Mouse (Mus musculus) CH12.LX (cell line): ENCODE data around the gene Enox2.

Source experiments
- BHLHE40 ChIP-seq: IDR thresholded peaks from 2 replicates; pipeline ENCODE4 v1.6.1; 2011; ENCODE audit warnings: mild to moderate bottlenecking, low read depth, low read length, improper control_type of control experiment
- CHD1 ChIP-seq: IDR thresholded peaks from 2 replicates; pipeline ENCODE4 v1.6.1; 2012; ENCODE audit warnings: low read depth, low read length, improper control_type of control experiment, inconsistent platforms
- CTCF ChIP-seq, 2 experiments: IDR thresholded peaks in 1 of 2; conservative IDR thresholded peaks in 1 of 2; 2 replicates each; pipeline ENCODE4 v1.5.1; 2011 to 2012; ENCODE audit warnings: low read depth in 2 of 2, low read length in 2 of 2, improper control_type of control experiment in 1 of 2, inconsistent platforms in 1 of 2, mild to moderate bottlenecking in 1 of 2, moderate library complexity in 1 of 2
- NELFE ChIP-seq: IDR thresholded peaks from 2 replicates; pipeline ENCODE4 v1.6.1; 2011; ENCODE audit warnings: low read depth, low read length, improper control_type of control experiment
- ZC3H11A ChIP-seq: IDR thresholded peaks from 2 replicates; pipeline ENCODE4 v1.6.1; 2012; ENCODE audit warnings: low read depth, mild to moderate bottlenecking, inconsistent platforms, low read length, improper control_type of control experiment
- ZMIZ1 ChIP-seq: IDR thresholded peaks from 2 replicates; pipeline ENCODE4 v1.6.1; 2012; ENCODE audit warnings: low read depth, mild to moderate bottlenecking, inconsistent platforms, low read length, improper control_type of control experiment

- TF ChIP-seq CHD1 (no peak), CTCF (conservative IDR thresholded peaks at IDR 0.05 in 1 of 2, IDR thresholded peaks at IDR 0.05 in 1 of 2; ENCODE audit: low read depth in 2 of 2, low read length in 2 of 2) (no peak), ZMIZ1 (no peak), BHLHE40 (no peak), NELFE (no peak), ZC3H11A (no peak)
These were observed 282.4 kb downstream of the Enox2 start for GRCm38 (mm10) chrX:49005655-49006054.
